Mouse (Mus musculus): ENCODE results near the gene Gcgr. TPM values are rescaled to one million over a fixed set of nuclear protein-coding genes. Genes with fewer than 3 reads are reported as not detected.

Gene Gcgr
- total RNA-seq (2014; rRNA removed), result 0.99 and 3.1 TPM in 2 replicates
- polyA plus RNA-seq (2015; fragmentation: Nextera tagmentation; extraction: Ambion mirVana), result 1.0 TPM in 2 replicates

GRCm38 (mm10) chr11:120530085-120530964 lies at the start of gene Gcgr:
TSS of gene Gcgr (plus strand) at chr11:120530699.
- 0 out of 2 replicates have a peak, but pooled peaks have one; percentile 29 for ATAC-seq
- no peaks in the 10 kb centered on the region for H3K9me3 ChIP-seq (ENCODE audit: low read length)
- H3K4me2 ChIP-seq (ENCODE audit: low read depth, low read length), result peak within 1 kb of the TSS; percentile 60
- WGBS, result 9% methylated on average over 50 of the region's 62 CpGs
- H3K27ac ChIP-seq, result no peak within 1 kb of the TSS
- no peak for TF ChIP-seq CTCF (IDR thresholded peaks at IDR 0.05; ENCODE audit: low read depth)
- H3K27me3 ChIP-seq (ENCODE audit: insufficient read depth, low read length), result peaks cover 54% of the 10 kb centered on the region
- peak; percentile 16 for DNase-seq (ENCODE audit: low spot score)
- H3K9ac ChIP-seq (replicated peaks; ENCODE audit: low read length), result peak within 1 kb of the TSS; percentile 35; the same call in 1 of the 2 replicates
- 0 out of 2 replicates have a peak, but pooled peaks cover 10% of the 10 kb centered on the region for H3K4me1 ChIP-seq (ENCODE audit: insufficient read depth, low read length)
- peak within 1 kb of the TSS; percentile 34 for H3K4me3 ChIP-seq (ENCODE audit: low read length)
- H3K36me3 ChIP-seq (ENCODE audit: insufficient read depth, low read length), result no peaks in the 10 kb centered on the region

GRCm38 (mm10) chr11:120483448-120483934 lies 47.0 kb upstream of the Gcgr start:
- no peak for TF ChIP-seq CTCF (IDR thresholded peaks at IDR 0.05; ENCODE audit: low read depth)
- peak overlapping the region; percentile 88 for H3K27ac ChIP-seq
- no peak for ATAC-seq
- H3K36me3 ChIP-seq (ENCODE audit: insufficient read depth, low read length), result peaks cover 54% of the 10 kb centered on the region
- peak overlapping the region; percentile 81; the same call in 1 of the 2 replicates for H3K4me2 ChIP-seq (ENCODE audit: low read depth, low read length)
- peaks cover 9% of the 10 kb centered on the region; the same call in 1 of the 2 replicates for H3K4me1 ChIP-seq (ENCODE audit: insufficient read depth, low read length)
- no peak for DNase-seq (ENCODE audit: low spot score)
- no peaks in the 10 kb centered on the region for H3K27me3 ChIP-seq (ENCODE audit: insufficient read depth, low read length)
- H3K9me3 ChIP-seq (ENCODE audit: low read length), result no peaks in the 10 kb centered on the region
- H3K9ac ChIP-seq (replicated peaks; ENCODE audit: low read length), result peak overlapping the region; percentile 92
- WGBS, result 88% methylated on average over 7 of the region's 7 CpGs
- peak overlapping the region; percentile 97; the same call in 1 of the 2 replicates for H3K4me3 ChIP-seq (ENCODE audit: low read length)

DNA sequence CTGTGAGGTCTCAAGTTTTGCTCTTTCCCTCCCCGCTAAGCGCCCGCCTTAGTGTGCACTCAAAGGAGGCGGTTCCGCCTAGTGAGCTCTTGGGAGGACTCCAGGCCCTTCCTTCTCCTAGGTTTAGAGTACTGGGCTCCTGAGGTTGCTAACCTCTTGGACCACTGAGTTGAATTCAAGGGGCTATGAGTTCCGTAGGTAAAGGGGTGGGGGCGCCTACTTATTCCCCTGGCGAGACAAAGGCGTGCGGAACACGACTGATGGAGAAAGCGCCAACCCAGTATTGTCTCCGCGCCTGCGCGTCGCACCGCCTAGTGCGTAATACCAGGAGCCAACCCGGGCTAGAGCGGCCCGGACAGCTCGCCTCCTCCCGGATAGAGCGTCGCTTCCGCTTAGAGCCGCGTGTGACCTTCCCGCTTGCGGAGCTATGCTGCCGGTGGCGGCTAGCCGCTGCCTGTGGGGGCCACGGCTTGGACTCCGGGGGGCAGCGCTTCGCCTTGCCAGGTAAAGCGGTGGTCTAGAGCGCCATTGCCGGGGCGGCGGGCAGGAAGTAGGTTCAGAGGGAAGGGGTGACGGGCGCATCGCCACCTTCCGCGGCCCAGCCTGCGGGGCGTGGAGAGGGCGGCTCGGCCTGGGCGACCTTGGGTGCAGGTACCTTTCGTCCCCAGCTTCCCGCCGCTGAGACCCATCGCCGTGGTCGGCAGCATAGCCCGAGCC lies 46.1 kb upstream of the Gcgr start, which contains the start of gene Mrpl12:
Gene Mrpl12 (plus strand): TSS at position 349 of the 717 bp plus-strand sequence.
- TF ChIP-seq CTCF (IDR thresholded peaks at IDR 0.05; ENCODE audit: low read depth), result peak; percentile 8
- H3K4me1 ChIP-seq (ENCODE audit: insufficient read depth, low read length), result peaks cover 9% of the 10 kb centered on the region; the same call in 1 of the 2 replicates
- peak within 1 kb of the TSS; percentile 92 for H3K9ac ChIP-seq (replicated peaks; ENCODE audit: low read length)
- peaks cover 46% of the 10 kb centered on the region for H3K36me3 ChIP-seq (ENCODE audit: insufficient read depth, low read length)
- WGBS, result under 1% methylated on average over 58 of the region's 60 CpGs
- H3K4me2 ChIP-seq (ENCODE audit: low read depth, low read length), result peak within 1 kb of the TSS; percentile 81
- ATAC-seq, result peak; percentile 96
- peak within 1 kb of the TSS; percentile 88 for H3K27ac ChIP-seq
- no peaks in the 10 kb centered on the region for H3K9me3 ChIP-seq (ENCODE audit: low read length)
- peak within 1 kb of the TSS; percentile 97 for H3K4me3 ChIP-seq (ENCODE audit: low read length)
- peak; percentile 99 for DNase-seq (ENCODE audit: low spot score)
- no peaks in the 10 kb centered on the region for H3K27me3 ChIP-seq (ENCODE audit: insufficient read depth, low read length)

- H3K4me2 ChIP-seq (ENCODE audit: low read depth, low read length), result peak overlapping the region; percentile 81
- 12% methylated on average over 10 of the region's 10 CpGs for whole genome bisulfite sequencing
- peaks cover 38% of the 10 kb centered on the region for H3K36me3 ChIP-seq (ENCODE audit: insufficient read depth, low read length)
- TF ChIP-seq CTCF (IDR thresholded peaks at IDR 0.05; ENCODE audit: low read depth), result no peak
- DNase-seq (ENCODE audit: low spot score), result no peak
- peak overlapping the region; percentile 88; the same call in 1 of the 2 replicates for H3K27ac ChIP-seq
- H3K27me3 ChIP-seq (ENCODE audit: insufficient read depth, low read length), result no peaks in the 10 kb centered on the region
- no peaks in the 10 kb centered on the region for H3K9me3 ChIP-seq (ENCODE audit: low read length)
- H3K4me3 ChIP-seq (ENCODE audit: low read length), result peak overlapping the region; percentile 97
- no peak for ATAC-seq
- H3K9ac ChIP-seq (replicated peaks; ENCODE audit: low read length), result peak overlapping the region; percentile 92
- H3K4me1 ChIP-seq (ENCODE audit: insufficient read depth, low read length), result peaks cover 9% of the 10 kb centered on the region; the same call in 1 of the 2 replicates
Measured at GRCm38 (mm10) chr11:120485251-120485650, 45.2 kb upstream of the Gcgr start.

- Histone ChIP-seq H3K4me3 (ENCODE audit: low read length) (no peak overlapping the region), H3K36me3 (ENCODE audit: insufficient read depth, low read length) (peaks cover 18% of the 10 kb centered on the region), H3K27me3 (ENCODE audit: insufficient read depth, low read length) (no peaks in the 10 kb centered on the region), H3K27ac (no peak overlapping the region), H3K9me3 (ENCODE audit: low read length) (no peaks in the 10 kb centered on the region), H3K4me2 (ENCODE audit: low read depth, low read length) (no peak overlapping the region), H3K9ac (replicated peaks; ENCODE audit: low read length) (no peak overlapping the region), H3K4me1 (ENCODE audit: insufficient read depth, low read length) (peaks cover 26% of the 10 kb centered on the region)
- no peak for ATAC-seq
- no peak for TF ChIP-seq CTCF (IDR thresholded peaks at IDR 0.05; ENCODE audit: low read depth)
- 83% methylated on average over 4 of the region's 4 CpGs for WGBS
- DNase-seq (ENCODE audit: low spot score), result no peak
Measured at GRCm38 (mm10) chr11:120488516-120488915, 42.0 kb upstream of the Gcgr start.

Data from hindbrain, postnatal 0 days (tissue).